25 mouse cellular contexts compared by ENCODE assay signal in genomic region chr13:100605845-100606244, GRCm38 (mm10).
"Had no signal": no experiment of that assay in that cellular context is flagged by ENCODE, and none has a peak within 500 bp of the region (broad histone marks: within the 10 kb centered on the region; RNA-seq: fewer than 3 reads in every experiment).

No protein-coding gene starts in this region.

- H3K9ac ChIP-seq: forebrain, postnatal 0 days; heart, embryonic 12.5 days; hindbrain, embryonic 12.5 days; hindbrain, embryonic 14.5 days; kidney, embryonic 15.5 days; limb, embryonic 12.5 days; liver, embryonic 13.5 days had no signal

- ATAC-seq: forebrain, postnatal 0 days; hindbrain, embryonic 16.5 days; inflammation-experienced regulatory T-cells, adult 6 months had no signal

- H3K4me2 ChIP-seq: heart, embryonic 12.5 days; hindbrain, embryonic 12.5 days; hindbrain, embryonic 14.5 days; kidney, embryonic 15.5 days; limb, embryonic 12.5 days; liver, embryonic 13.5 days had no signal

- H3K9me3 ChIP-seq: hindbrain, embryonic 10.5 days; kidney, embryonic 15.5 days; limb, embryonic 10.5 days had no signal

- H3K36me3 ChIP-seq: heart, embryonic 12.5 days; hindbrain, embryonic 10.5 days; hindbrain, embryonic 12.5 days; limb, embryonic 10.5 days; limb, embryonic 12.5 days had no signal

- H3K27ac ChIP-seq: heart, embryonic 10.5 days; hindbrain, embryonic 10.5 days; hindbrain, embryonic 12.5 days; hindbrain, embryonic 14.5 days; kidney, embryonic 15.5 days; kidney, postnatal 0 days; layer of hippocampus, adult 2 months; left cerebral cortex, adult 2 months; limb, embryonic 10.5 days; limb, embryonic 12.5 days; liver, embryonic 13.5 days had no signal

- DNase-seq: forebrain, postnatal 0 days; gastrocnemius, postnatal 14 days; gastrocnemius, postnatal 36 days; heart, postnatal 10 days; heart, postnatal 4 days; kidney, adult 11 months; kidney, adult 2 months; kidney, adult 9 months; kidney, postnatal 25 days; kidney, postnatal 4 days; liver; liver, embryonic 13.5 days had no signal

- H3K4me3 ChIP-seq: heart, embryonic 10.5 days; heart, embryonic 12.5 days; hindbrain, embryonic 10.5 days; hindbrain, embryonic 12.5 days; kidney, embryonic 15.5 days; layer of hippocampus, adult 2 months; left cerebral cortex, adult 2 months; limb, embryonic 10.5 days; limb, embryonic 12.5 days; liver, embryonic 13.5 days had no signal

- H3K27me3 ChIP-seq: heart, embryonic 12.5 days; hindbrain, embryonic 12.5 days; kidney, embryonic 15.5 days; limb, embryonic 12.5 days; liver, embryonic 13.5 days had no signal

- H3K4me1 ChIP-seq: heart, embryonic 10.5 days; hindbrain, embryonic 12.5 days; kidney, embryonic 15.5 days; limb, embryonic 12.5 days had no signal
